Mouse (Mus musculus): ENCODE measurements around the gene Ppp2r3a. TPM values are rescaled to one million over a fixed set of nuclear protein-coding genes. Genes with fewer than 3 reads are reported as not detected.
A peak's percentile ranks its signal among the peaks of the same experiment; 100 is the strongest.

Gene Ppp2r3a
- polyA plus RNA-seq, 1 experiment: 35.4 TPM

- peak; percentile 82 for DNase-seq (ENCODE audit: low read depth)
- TF ChIP-seq CTCF (IDR thresholded peaks at IDR 0.05; ENCODE audit: borderline replicate concordance, extremely low read depth, insufficient read depth, insufficient read length) (no peak), POLR2A (IDR thresholded peaks at IDR 0.05; ENCODE audit: borderline replicate concordance, extremely low read depth, insufficient read depth, insufficient read length, poor library complexity, severe bottlenecking) (no peak)
Measured at GRCm38 (mm10) chr9:101250981-101251643, 483 bp downstream of the Ppp2r3a start.

- peak; percentile 70 for DNase-seq (ENCODE audit: low read depth)
- no peak for TF ChIP-seq CTCF (IDR thresholded peaks at IDR 0.05; ENCODE audit: borderline replicate concordance, extremely low read depth, insufficient read depth, insufficient read length)
- no peak for TF ChIP-seq POLR2A (IDR thresholded peaks at IDR 0.05; ENCODE audit: borderline replicate concordance, extremely low read depth, insufficient read depth, insufficient read length, poor library complexity, severe bottlenecking)
Measured at GRCm38 (mm10) chr9:101250486-101250885, 1.1 kb downstream of the Ppp2r3a start.

GRCm38 (mm10) chr9:101249626-101250025 lies 2.0 kb downstream of the Ppp2r3a start:
- TF ChIP-seq POLR2A (IDR thresholded peaks at IDR 0.05; ENCODE audit: borderline replicate concordance, extremely low read depth, insufficient read depth, insufficient read length, poor library complexity, severe bottlenecking) (no peak), CTCF (IDR thresholded peaks at IDR 0.05; ENCODE audit: borderline replicate concordance, extremely low read depth, insufficient read depth, insufficient read length) (no peak)
- peak; percentile 3 for DNase-seq (ENCODE audit: low read depth)

- DNase-seq (ENCODE audit: low read depth): peak; percentile 7
- TF ChIP-seq CTCF (IDR thresholded peaks at IDR 0.05; ENCODE audit: borderline replicate concordance, extremely low read depth, insufficient read depth, insufficient read length) (no peak), POLR2A (IDR thresholded peaks at IDR 0.05; ENCODE audit: borderline replicate concordance, extremely low read depth, insufficient read depth, insufficient read length, poor library complexity, severe bottlenecking) (no peak)
Measured at GRCm38 (mm10) chr9:101247541-101247940, 4.1 kb downstream of the Ppp2r3a start.

- TF ChIP-seq POLR2A (IDR thresholded peaks at IDR 0.05; ENCODE audit: borderline replicate concordance, extremely low read depth, insufficient read depth, insufficient read length, poor library complexity, severe bottlenecking) (no peak), CTCF (IDR thresholded peaks at IDR 0.05; ENCODE audit: borderline replicate concordance, extremely low read depth, insufficient read depth, insufficient read length) (no peak)
- DNase-seq (ENCODE audit: low read depth): no peak
Measured at GRCm38 (mm10) chr9:101245493-101245892, 6.1 kb downstream of the Ppp2r3a start.

- DNase-seq (ENCODE audit: low read depth): peak; percentile 4
- TF ChIP-seq CTCF (IDR thresholded peaks at IDR 0.05; ENCODE audit: borderline replicate concordance, extremely low read depth, insufficient read depth, insufficient read length) (no peak), POLR2A (IDR thresholded peaks at IDR 0.05; ENCODE audit: borderline replicate concordance, extremely low read depth, insufficient read depth, insufficient read length, poor library complexity, severe bottlenecking) (no peak)
Measured at GRCm38 (mm10) chr9:101243711-101244110, 7.9 kb downstream of the Ppp2r3a start.

- TF ChIP-seq CTCF (IDR thresholded peaks at IDR 0.05; ENCODE audit: borderline replicate concordance, extremely low read depth, insufficient read depth, insufficient read length): no peak
- TF ChIP-seq POLR2A (IDR thresholded peaks at IDR 0.05; ENCODE audit: borderline replicate concordance, extremely low read depth, insufficient read depth, insufficient read length, poor library complexity, severe bottlenecking): no peak
- DNase-seq (ENCODE audit: low read depth): no peak
Measured at GRCm38 (mm10) chr9:101240161-101240560, 11.4 kb downstream of the Ppp2r3a start.

GRCm38 (mm10) chr9:101235786-101236185 lies 15.8 kb downstream of the Ppp2r3a start:
- DNase-seq (ENCODE audit: low read depth): no peak
- TF ChIP-seq POLR2A (IDR thresholded peaks at IDR 0.05; ENCODE audit: borderline replicate concordance, extremely low read depth, insufficient read depth, insufficient read length, poor library complexity, severe bottlenecking): no peak
- TF ChIP-seq CTCF (IDR thresholded peaks at IDR 0.05; ENCODE audit: borderline replicate concordance, extremely low read depth, insufficient read depth, insufficient read length): no peak

- TF ChIP-seq POLR2A (IDR thresholded peaks at IDR 0.05; ENCODE audit: borderline replicate concordance, extremely low read depth, insufficient read depth, insufficient read length, poor library complexity, severe bottlenecking) (no peak), CTCF (IDR thresholded peaks at IDR 0.05; ENCODE audit: borderline replicate concordance, extremely low read depth, insufficient read depth, insufficient read length) (no peak)
- DNase-seq (ENCODE audit: low read depth): no peak
Measured at GRCm38 (mm10) chr9:101232034-101232433, 19.6 kb downstream of the Ppp2r3a start.

GRCm38 (mm10) chr9:101230028-101230427 lies 21.6 kb downstream of the Ppp2r3a start:
- DNase-seq (ENCODE audit: low read depth): no peak
- TF ChIP-seq CTCF (IDR thresholded peaks at IDR 0.05; ENCODE audit: borderline replicate concordance, extremely low read depth, insufficient read depth, insufficient read length) (no peak), POLR2A (IDR thresholded peaks at IDR 0.05; ENCODE audit: borderline replicate concordance, extremely low read depth, insufficient read depth, insufficient read length, poor library complexity, severe bottlenecking) (no peak)

- DNase-seq (ENCODE audit: low read depth): no peak
- TF ChIP-seq POLR2A (IDR thresholded peaks at IDR 0.05; ENCODE audit: borderline replicate concordance, extremely low read depth, insufficient read depth, insufficient read length, poor library complexity, severe bottlenecking): no peak
- TF ChIP-seq CTCF (IDR thresholded peaks at IDR 0.05; ENCODE audit: borderline replicate concordance, extremely low read depth, insufficient read depth, insufficient read length): no peak
Measured at GRCm38 (mm10) chr9:101228892-101229291, 22.7 kb downstream of the Ppp2r3a start.

GRCm38 (mm10) chr9:101207984-101208383 lies 43.6 kb downstream of the Ppp2r3a start:
- DNase-seq (ENCODE audit: low read depth): no peak
- no peak for TF ChIP-seq CTCF (IDR thresholded peaks at IDR 0.05; ENCODE audit: borderline replicate concordance, extremely low read depth, insufficient read depth, insufficient read length)
- TF ChIP-seq POLR2A (IDR thresholded peaks at IDR 0.05; ENCODE audit: borderline replicate concordance, extremely low read depth, insufficient read depth, insufficient read length, poor library complexity, severe bottlenecking): no peak

Data from brain, embryonic 14.5 days (tissue).